Mouse (Mus musculus): ENCODE measurements at regions not wholly inside any gene's neighbourhood (a gene's known extent, or its start where the extent isn't known, plus 50 kb on each side); places are given as distances from the start of the nearest gene placed in this dataset.

- TF ChIP-seq CTCF (IDR thresholded peaks at IDR 0.05; ENCODE audit: borderline replicate concordance, insufficient read depth, low read length) (no peak), POLR2A (IDR thresholded peaks at IDR 0.05; ENCODE audit: low read depth, low read length) (no peak)
These were observed 173.0 kb upstream of the Ado start for GRCm38 (mm10) chr10:67721787-67722186.

Data from embryonic fibroblast, embryonic 13.5 days (primary cell).